Mouse (Mus musculus): Measurements from ENCODE around the gene Arpp21. TPM values are rescaled to one million over a fixed set of nuclear protein-coding genes. Genes with fewer than 3 reads are reported as not detected.

Arpp21 gene
- polyA plus RNA-seq, 1 experiment from 2014 or later, result 1.0 TPM

GRCm38 (mm10) chr9:112198296-112198695 lies 37.4 kb downstream of the Arpp21 start:
- Histone ChIP-seq H3K27ac (ENCODE audit: low read depth) (no peak overlapping the region), H3K9ac (ENCODE audit: low read length) (no peak overlapping the region), H3K9me3 (ENCODE audit: control insufficient read depth, low read length) (no peaks in the 10 kb centered on the region), H3K27me3 (replicated peaks; ENCODE audit: control insufficient read depth, insufficient read depth, low read length) (no peaks in the 10 kb centered on the region), H3K4me3 (ENCODE audit: low read depth, low read length) (no peak overlapping the region), H3K36me3 (ENCODE audit: control insufficient read depth, insufficient read depth, low read length) (no peaks in the 10 kb centered on the region), H3K4me2 (ENCODE audit: low read length) (no peak overlapping the region), H3K4me1 (replicated peaks; ENCODE audit: control insufficient read depth, insufficient read depth, low read length) (no peaks in the 10 kb centered on the region)
- ATAC-seq (replicated peaks; ENCODE audit: low FRiP score, low TSS enrichment, low read depth) (no peak), DNase-seq (ENCODE audit: low spot score) (no peak)
- WGBS, result 82% methylated on average over 6 of the region's 6 CpGs

- Histone ChIP-seq H3K36me3 (ENCODE audit: control insufficient read depth, insufficient read depth, low read length) (no peaks in the 10 kb centered on the region), H3K27ac (ENCODE audit: low read depth) (no peak overlapping the region), H3K9ac (ENCODE audit: low read length) (no peak overlapping the region), H3K4me3 (ENCODE audit: low read depth, low read length) (no peak overlapping the region), H3K4me1 (replicated peaks; ENCODE audit: control insufficient read depth, insufficient read depth, low read length) (no peaks in the 10 kb centered on the region), H3K27me3 (replicated peaks; ENCODE audit: control insufficient read depth, insufficient read depth, low read length) (no peaks in the 10 kb centered on the region), H3K4me2 (ENCODE audit: low read length) (no peak overlapping the region), H3K9me3 (ENCODE audit: control insufficient read depth, low read length) (no peaks in the 10 kb centered on the region)
- no peak for ATAC-seq (replicated peaks; ENCODE audit: low FRiP score, low TSS enrichment, low read depth)
- no peak for DNase-seq (ENCODE audit: low spot score)
Observed at GRCm38 (mm10) chr9:112194049-112194448, 41.7 kb downstream of the Arpp21 start.

GRCm38 (mm10) chr9:112189394-112189793 lies 46.3 kb downstream of the Arpp21 start:
- no peak overlapping the region for H3K4me2 ChIP-seq (ENCODE audit: low read length)

GRCm38 (mm10) chr9:112188358-112188893 lies 47.3 kb downstream of the Arpp21 start:
- Histone ChIP-seq H3K4me2 (ENCODE audit: low read length) (no peak overlapping the region), H3K4me3 (ENCODE audit: low read depth, low read length) (no peak overlapping the region), H3K4me1 (replicated peaks; ENCODE audit: control insufficient read depth, insufficient read depth, low read length) (no peaks in the 10 kb centered on the region), H3K27ac (ENCODE audit: low read depth) (no peak overlapping the region), H3K36me3 (ENCODE audit: control insufficient read depth, insufficient read depth, low read length) (no peaks in the 10 kb centered on the region), H3K9me3 (ENCODE audit: control insufficient read depth, low read length) (no peaks in the 10 kb centered on the region), H3K9ac (ENCODE audit: low read length) (no peak overlapping the region), H3K27me3 (replicated peaks; ENCODE audit: control insufficient read depth, insufficient read depth, low read length) (no peaks in the 10 kb centered on the region; the same call in 1 of the 2 replicates)
- ATAC-seq (replicated peaks; ENCODE audit: low FRiP score, low TSS enrichment, low read depth), result no peak
- DNase-seq (ENCODE audit: low spot score), result no peak
- WGBS, result 60% methylated on average over 12 of the region's 12 CpGs

More at GRCm38 (mm10) chr9:112189394-112189793, 46.3 kb downstream of the Arpp21 start:
- H3K9ac ChIP-seq (ENCODE audit: low read length), result no peak overlapping the region
- H3K36me3 ChIP-seq (ENCODE audit: control insufficient read depth, insufficient read depth, low read length), result no peaks in the 10 kb centered on the region
- no peak overlapping the region for H3K27ac ChIP-seq (ENCODE audit: low read depth)
- H3K27me3 ChIP-seq (replicated peaks; ENCODE audit: control insufficient read depth, insufficient read depth, low read length), result no peaks in the 10 kb centered on the region; the same call in 1 of the 2 replicates
- H3K4me1 ChIP-seq (replicated peaks; ENCODE audit: control insufficient read depth, insufficient read depth, low read length), result no peaks in the 10 kb centered on the region
- ATAC-seq (replicated peaks; ENCODE audit: low FRiP score, low TSS enrichment, low read depth), result no peak
- WGBS, result 91% methylated on average over 10 of the region's 10 CpGs
- H3K4me3 ChIP-seq (ENCODE audit: low read depth, low read length), result no peak overlapping the region
- no peak for DNase-seq (ENCODE audit: low spot score)
- no peaks in the 10 kb centered on the region for H3K9me3 ChIP-seq (ENCODE audit: control insufficient read depth, low read length)

GRCm38 (mm10) chr9:112187667-112188066 lies 48.1 kb downstream of the Arpp21 start:
- DNase-seq (ENCODE audit: low spot score), result no peak
- Histone ChIP-seq H3K4me3 (ENCODE audit: low read depth, low read length) (no peak overlapping the region), H3K9me3 (ENCODE audit: control insufficient read depth, low read length) (no peaks in the 10 kb centered on the region), H3K4me1 (replicated peaks; ENCODE audit: control insufficient read depth, insufficient read depth, low read length) (no peaks in the 10 kb centered on the region), H3K27me3 (replicated peaks; ENCODE audit: control insufficient read depth, insufficient read depth, low read length) (no peaks in the 10 kb centered on the region; the same call in 1 of the 2 replicates), H3K4me2 (ENCODE audit: low read length) (no peak overlapping the region), H3K9ac (ENCODE audit: low read length) (no peak overlapping the region), H3K36me3 (ENCODE audit: control insufficient read depth, insufficient read depth, low read length) (no peaks in the 10 kb centered on the region), H3K27ac (ENCODE audit: low read depth) (no peak overlapping the region)
- no peak for ATAC-seq (replicated peaks; ENCODE audit: low FRiP score, low TSS enrichment, low read depth)
- WGBS, result 63% methylated on average over 14 of the region's 14 CpGs

GRCm38 (mm10) chr9:112186336-112187305 lies 49.1 kb downstream of the Arpp21 start:
- Histone ChIP-seq H3K4me2 (ENCODE audit: low read length) (peak overlapping the region; percentile 6; the same call in 1 of the 2 replicates), H3K27me3 (replicated peaks; ENCODE audit: control insufficient read depth, insufficient read depth, low read length) (no peaks in the 10 kb centered on the region; the same call in 1 of the 2 replicates), H3K36me3 (ENCODE audit: control insufficient read depth, insufficient read depth, low read length) (no peaks in the 10 kb centered on the region), H3K9ac (ENCODE audit: low read length) (no peak overlapping the region), H3K4me1 (replicated peaks; ENCODE audit: control insufficient read depth, insufficient read depth, low read length) (no peaks in the 10 kb centered on the region), H3K27ac (ENCODE audit: low read depth) (no peak overlapping the region), H3K4me3 (ENCODE audit: low read depth, low read length) (no peak overlapping the region), H3K9me3 (ENCODE audit: control insufficient read depth, low read length) (no peaks in the 10 kb centered on the region)
- no peak for ATAC-seq (replicated peaks; ENCODE audit: low FRiP score, low TSS enrichment, low read depth)
- DNase-seq (ENCODE audit: low spot score), result no peak
- WGBS, result 27% methylated on average over 14 of the region's 14 CpGs

- DNase-seq (ENCODE audit: low spot score) (no peak), ATAC-seq (replicated peaks; ENCODE audit: low FRiP score, low TSS enrichment, low read depth) (no peak)
- Histone ChIP-seq H3K36me3 (ENCODE audit: control insufficient read depth, insufficient read depth, low read length) (no peaks in the 10 kb centered on the region), H3K27me3 (replicated peaks; ENCODE audit: control insufficient read depth, insufficient read depth, low read length) (no peaks in the 10 kb centered on the region; the same call in 1 of the 2 replicates), H3K9me3 (ENCODE audit: control insufficient read depth, low read length) (no peaks in the 10 kb centered on the region), H3K27ac (ENCODE audit: low read depth) (no peak overlapping the region), H3K4me1 (replicated peaks; ENCODE audit: control insufficient read depth, insufficient read depth, low read length) (no peaks in the 10 kb centered on the region), H3K4me3 (ENCODE audit: low read depth, low read length) (no peak overlapping the region), H3K9ac (ENCODE audit: low read length) (no peak overlapping the region), H3K4me2 (ENCODE audit: low read length) (no peak overlapping the region)
- WGBS, result 62% methylated on average over 10 of the region's 10 CpGs
Observed at GRCm38 (mm10) chr9:112185746-112186145, 50.0 kb downstream of the Arpp21 start.

GRCm38 (mm10) chr9:112182738-112183137 lies 53.0 kb downstream of the Arpp21 start:
- no peak for ATAC-seq (replicated peaks; ENCODE audit: low FRiP score, low TSS enrichment, low read depth)
- H3K27ac ChIP-seq (ENCODE audit: low read depth), result no peak overlapping the region
- H3K9me3 ChIP-seq (ENCODE audit: control insufficient read depth, low read length), result no peaks in the 10 kb centered on the region
- H3K4me3 ChIP-seq (ENCODE audit: low read depth, low read length), result no peak overlapping the region
- no peak for DNase-seq (ENCODE audit: low spot score)
- no peak overlapping the region for H3K9ac ChIP-seq (ENCODE audit: low read length)
- no peaks in the 10 kb centered on the region; the same call in 1 of the 2 replicates for H3K27me3 ChIP-seq (replicated peaks; ENCODE audit: control insufficient read depth, insufficient read depth, low read length)
- H3K4me1 ChIP-seq (replicated peaks; ENCODE audit: control insufficient read depth, insufficient read depth, low read length), result no peaks in the 10 kb centered on the region
- WGBS, result 60% methylated on average over 3 of the region's 3 CpGs
- H3K36me3 ChIP-seq (ENCODE audit: control insufficient read depth, insufficient read depth, low read length), result no peaks in the 10 kb centered on the region
- no peak overlapping the region for H3K4me2 ChIP-seq (ENCODE audit: low read length)
